Mouse (Mus musculus) myocyte (in vitro differentiated cells): ENCODE measurements around the gene Bckdhb. TPM values are rescaled to one million over a fixed set of nuclear protein-coding genes. Genes with fewer than 3 reads are reported as not detected.
A peak's percentile ranks its signal among the peaks of the same experiment; 100 is the strongest.
"Not testable (repeated sequence)": the region's sequence is repeated elsewhere in the genome, so short reads cannot be mapped to it uniquely, and the experiment has no call there.

ENCODE experiments used
- H3K27me3 ChIP-seq: one replicate; pipeline ENCODE4 v1.6.1; 2011; ENCODE audit not compliant: control insufficient read depth, insufficient read depth, insufficient read length
- H3K36me3 ChIP-seq: one replicate; pipeline ENCODE4 v1.6.1; 2011; ENCODE audit not compliant: control insufficient read depth, insufficient read depth
- H3K4me2 ChIP-seq: one replicate; pipeline ENCODE4 v1.6.1; 2011; ENCODE audit warnings: low read depth, control low read depth
- H3K4me3 ChIP-seq: one replicate; pipeline ENCODE4 v1.5.1; 2011; ENCODE audit warnings: mild to moderate bottlenecking, control low read depth, moderate library complexity
- H3K79me2 ChIP-seq: one replicate; pipeline ENCODE4 v1.6.1; 2011; ENCODE audit not compliant: control insufficient read depth, insufficient read depth
- H3ac ChIP-seq: one replicate; pipeline ENCODE4 v1.6.1; 2011; ENCODE audit not compliant: control insufficient read depth, insufficient read length
- CEBPB ChIP-seq: IDR thresholded peaks from 2 replicates; pipeline ENCODE4 v1.6.1; 2011; ENCODE audit warnings: mild to moderate bottlenecking, moderate library complexity; ENCODE audit not compliant: poor library complexity, insufficient read depth, severe bottlenecking
- E2F4 ChIP-seq: IDR thresholded peaks from one replicate; pipeline ENCODE4 v1.6.1; 2011; ENCODE audit warnings: mild to moderate bottlenecking, control low read depth, moderate library complexity; ENCODE audit not compliant: insufficient read depth
- MAX ChIP-seq: IDR thresholded peaks from one replicate; pipeline ENCODE4 v1.6.1; 2011; ENCODE audit warnings: low read depth, mild to moderate bottlenecking, control low read depth
- MYOD1 ChIP-seq, 3 experiments: IDR thresholded peaks; one replicate each; pipeline ENCODE4 v1.6.1; 2011; ENCODE audit warnings: control low read depth in 2 of 3, low read depth in 2 of 3, mild to moderate bottlenecking in 2 of 3, moderate library complexity in 1 of 3; ENCODE audit not compliant: insufficient read length in 2 of 3, control insufficient read depth in 1 of 3
- MYOG ChIP-seq, 3 experiments: IDR thresholded peaks; one replicate each; pipeline ENCODE4 v1.6.1; 2011; ENCODE audit warnings: control low read depth in 2 of 3, low read depth in 2 of 3, mild to moderate bottlenecking in 2 of 3; ENCODE audit not compliant: insufficient read length in 2 of 3, control insufficient read depth in 1 of 3, insufficient read depth in 1 of 3
- POLR2A ChIP-seq: IDR thresholded peaks from one replicate; pipeline ENCODE4 v1.6.1; 2011; ENCODE audit warnings: low read depth, mild to moderate bottlenecking, control low read depth, moderate library complexity; ENCODE audit not compliant: insufficient read length
- POLR2AphosphoS2 ChIP-seq: IDR thresholded peaks from one replicate; pipeline ENCODE4 v1.6.1; 2011; ENCODE audit warnings: low read depth, control low read depth; ENCODE audit not compliant: insufficient read length
- REST ChIP-seq: IDR thresholded peaks from one replicate; pipeline ENCODE4 v1.6.1; 2011; ENCODE audit warnings: mild to moderate bottlenecking, control low read depth, moderate library complexity; ENCODE audit not compliant: insufficient read depth, insufficient read length
- SRF ChIP-seq: IDR thresholded peaks from one replicate; pipeline ENCODE4 v1.6.1; 2011; ENCODE audit warnings: low read depth; ENCODE audit not compliant: control insufficient read depth, insufficient read length
- TCF12 ChIP-seq: IDR thresholded peaks from one replicate; pipeline ENCODE4 v1.6.1; 2011; ENCODE audit warnings: mild to moderate bottlenecking, control low read depth; ENCODE audit not compliant: poor library complexity, insufficient read depth, severe bottlenecking
- TCF3 ChIP-seq: IDR thresholded peaks from one replicate; pipeline ENCODE4 v1.6.1; 2011; ENCODE audit warnings: low read depth, control low read depth; ENCODE audit not compliant: insufficient read length
- polyA plus RNA-seq: library from polyadenylated mRNA; unstranded; fragments of >200 nt; fragmentation: generic; extraction: Trizol; gene quantifications from one replicate; pipeline ENCODE4 v1.2.1, GENCODE M21; 2012; ENCODE audit warnings: missing spikeins

The Bckdhb gene
- polyA plus RNA-seq, 1 experiment = 4.3 TPM

DNA sequence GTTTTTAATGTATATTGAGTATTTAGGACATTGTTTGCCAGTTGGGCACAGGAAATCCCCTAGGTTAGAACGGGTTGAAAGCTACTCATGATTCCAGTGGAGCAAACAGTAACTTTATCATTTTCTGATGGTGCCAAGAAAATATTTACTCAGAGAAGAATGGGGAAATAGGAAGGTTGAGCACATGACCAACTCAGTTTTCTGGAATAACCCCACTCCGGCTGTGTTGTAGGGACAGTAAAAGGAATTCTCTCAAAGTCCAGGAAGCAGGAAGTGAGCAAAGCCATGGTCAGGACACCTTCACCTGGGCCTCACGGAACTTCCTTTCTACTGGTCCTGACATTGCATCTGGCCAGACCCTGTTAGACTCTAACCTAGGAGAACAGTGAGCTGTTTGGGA, 122.5 kb downstream of the Bckdhb start:
- Histone ChIP-seq H3K36me3 (no peaks in the 10 kb centered on the region), H3ac (no peak overlapping the region), H3K27me3 (no peaks in the 10 kb centered on the region), H3K79me2 (no peaks in the 10 kb centered on the region), H3K4me3 (no peak overlapping the region), H3K4me2 (no peak overlapping the region)
- TF ChIP-seq MAX (no peak), MYOG (IDR thresholded peaks at IDR 0.05; ENCODE audit: control insufficient read depth in 1 of 3, insufficient read depth in 1 of 3, insufficient read length in 2 of 3, low read depth in 2 of 3) (no peak)

DNA sequence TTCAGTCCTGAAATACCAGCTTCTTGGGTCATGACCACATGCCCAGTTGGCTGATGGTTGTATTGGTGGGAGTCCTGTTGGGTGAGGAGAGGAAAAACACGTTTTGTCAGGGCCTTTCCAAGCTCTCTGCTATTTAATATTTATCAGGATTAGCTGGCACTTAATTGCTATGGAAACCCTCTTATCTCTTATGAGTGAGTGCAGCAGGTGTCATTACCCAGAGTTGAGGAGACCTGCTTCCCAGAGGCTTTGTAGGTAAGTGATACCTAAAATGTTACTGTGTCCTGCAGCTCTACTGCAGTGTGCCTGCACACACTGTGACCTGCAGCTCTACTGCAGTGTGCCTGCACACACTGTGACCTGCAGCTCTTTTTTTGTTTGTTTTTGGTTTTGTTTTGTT, 124.2 kb downstream of the Bckdhb start:
- H3K36me3 ChIP-seq = no peaks in the 10 kb centered on the region
- no peaks in the 10 kb centered on the region for H3K27me3 ChIP-seq
- H3K4me3 ChIP-seq = no peak overlapping the region
- H3ac ChIP-seq = no peak overlapping the region
- H3K79me2 ChIP-seq = no peaks in the 10 kb centered on the region
- H3K4me2 ChIP-seq = no peak overlapping the region
- TF ChIP-seq POLR2A = no peak
- peak in 1 of 3 experiments; percentile 58 for TF ChIP-seq MYOD1 (IDR thresholded peaks at IDR 0.05; ENCODE audit: control insufficient read depth in 1 of 3, insufficient read length in 2 of 3, low read depth in 2 of 3)
- TF ChIP-seq POLR2AphosphoS2 = no peak

DNA sequence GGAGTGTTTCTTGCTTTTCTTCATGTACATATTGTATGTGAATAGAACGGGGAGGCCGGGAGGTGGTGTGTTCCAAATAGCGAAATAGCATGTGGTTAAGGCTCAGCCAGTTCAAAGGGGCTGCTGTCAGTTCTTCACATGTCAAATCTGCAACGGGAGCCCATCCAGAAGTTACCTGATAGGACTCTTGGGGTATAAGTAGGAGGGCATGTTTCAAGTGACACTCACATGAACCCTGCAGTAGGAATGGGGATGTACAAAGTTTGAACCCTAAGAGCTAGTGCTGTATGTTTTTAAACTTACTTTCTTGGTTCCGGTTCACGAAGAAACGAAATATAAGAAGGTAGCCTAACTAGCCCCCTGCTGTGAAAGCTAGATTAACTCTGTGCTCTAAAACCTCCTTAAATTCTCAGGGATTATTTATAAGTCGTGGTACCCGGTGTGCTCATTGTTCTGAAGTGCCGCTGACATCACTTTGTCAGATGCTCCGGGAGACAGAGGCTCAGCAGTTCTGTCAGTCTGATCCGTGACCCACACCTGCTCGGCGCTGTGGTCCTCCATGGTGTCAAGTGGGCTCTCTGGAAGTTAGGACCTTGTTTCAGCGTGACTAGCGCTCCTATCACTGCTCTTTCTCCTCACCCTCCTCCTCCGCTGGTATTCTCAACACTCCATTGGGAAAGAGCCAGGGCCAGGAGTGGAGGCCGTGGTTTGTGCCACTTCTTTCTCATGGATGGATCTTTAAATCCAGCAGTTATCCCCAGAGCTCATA, 126.1 kb downstream of the Bckdhb start:
- H3ac ChIP-seq = no peak overlapping the region

DNA sequence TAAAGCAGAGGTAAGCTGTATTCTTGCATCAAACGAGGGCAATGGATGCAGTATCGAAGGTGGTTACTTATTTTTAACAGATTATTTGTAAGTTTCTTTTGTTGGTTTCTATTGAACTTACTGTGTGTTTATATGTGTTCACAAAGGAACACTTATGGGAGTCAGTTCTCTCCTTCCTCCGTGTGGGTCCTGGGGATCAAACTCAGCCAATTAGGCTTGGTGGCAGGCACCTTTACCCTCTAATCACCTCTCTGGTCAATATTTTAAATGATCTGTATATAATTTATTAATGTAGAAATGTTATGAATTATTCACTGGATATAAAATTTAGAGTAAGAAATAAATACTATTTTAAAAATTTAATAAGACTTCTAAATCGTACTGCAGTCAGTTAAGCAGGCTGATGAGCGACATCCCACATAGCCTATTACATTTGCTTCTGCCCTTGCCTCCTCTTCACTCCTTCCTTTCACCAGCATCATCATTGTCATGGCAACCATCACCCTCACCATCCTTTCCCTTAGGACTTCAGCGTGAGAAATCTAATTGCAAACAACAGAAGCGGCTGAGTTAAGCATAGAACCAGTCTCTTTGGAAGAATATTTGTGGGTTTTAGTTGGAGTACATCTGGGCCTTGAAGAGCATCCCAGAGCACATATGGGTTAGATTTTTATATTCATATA, 130.3 kb downstream of the Bckdhb start:
- H3K4me3 ChIP-seq = no peak overlapping the region
- no peaks in the 10 kb centered on the region for H3K27me3 ChIP-seq
- TF ChIP-seq CEBPB (no peak), TCF12 (no peak), SRF (no peak), E2F4 (no peak), MYOG (IDR thresholded peaks at IDR 0.05; ENCODE audit: control insufficient read depth in 1 of 3, insufficient read depth in 1 of 3, insufficient read length in 2 of 3, low read depth in 2 of 3) (no peak), REST (no peak), MAX (no peak), POLR2A (no peak), MYOD1 (IDR thresholded peaks at IDR 0.05; ENCODE audit: control insufficient read depth in 1 of 3, insufficient read length in 2 of 3, low read depth in 2 of 3) (no peak)
- no peak overlapping the region for H3K4me2 ChIP-seq
- H3K36me3 ChIP-seq = no peaks in the 10 kb centered on the region
- H3ac ChIP-seq = no peak overlapping the region
- H3K79me2 ChIP-seq = no peaks in the 10 kb centered on the region

More for the DNA sequence above, 126.1 kb downstream of the Bckdhb start:
- peak in 1 of 3 experiments; percentile 27 for TF ChIP-seq MYOD1 (IDR thresholded peaks at IDR 0.05; ENCODE audit: control insufficient read depth in 1 of 3, insufficient read length in 2 of 3, low read depth in 2 of 3)
- no peak for TF ChIP-seq TCF3
- no peak for TF ChIP-seq POLR2AphosphoS2
- TF ChIP-seq TCF12 = no peak
- no peak for TF ChIP-seq E2F4
- TF ChIP-seq POLR2A = no peak
- peak overlapping the region; percentile 65 for H3K4me2 ChIP-seq
- no peaks in the 10 kb centered on the region for H3K27me3 ChIP-seq
- H3K36me3 ChIP-seq = no peaks in the 10 kb centered on the region
- peak overlapping the region; percentile 2 for H3K4me3 ChIP-seq
- H3K79me2 ChIP-seq = no peaks in the 10 kb centered on the region

DNA sequence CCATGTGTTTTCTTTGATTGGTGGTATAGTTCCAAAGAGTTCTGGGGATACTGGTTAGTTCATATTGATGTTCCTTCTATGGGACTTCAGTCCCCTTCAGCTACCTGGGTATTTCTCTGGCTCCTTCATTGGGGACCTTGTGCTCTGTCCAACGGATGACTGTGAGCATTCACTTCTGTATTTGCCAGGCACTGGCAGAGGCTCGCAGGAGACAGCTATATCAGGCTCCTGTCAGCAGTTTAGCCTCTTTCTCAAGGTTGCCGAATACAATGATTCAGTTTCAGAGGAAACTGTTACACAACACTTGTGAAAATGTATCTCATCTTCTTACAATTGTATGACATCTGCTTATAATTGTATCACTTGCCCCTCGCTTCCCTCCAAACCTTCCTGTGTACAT, 135.8 kb downstream of the Bckdhb start:
- H3K36me3 ChIP-seq, H3K4me2 ChIP-seq, H3K4me3 ChIP-seq, H3K27me3 ChIP-seq, H3ac ChIP-seq, H3K79me2 ChIP-seq: not testable (repeated sequence)

DNA sequence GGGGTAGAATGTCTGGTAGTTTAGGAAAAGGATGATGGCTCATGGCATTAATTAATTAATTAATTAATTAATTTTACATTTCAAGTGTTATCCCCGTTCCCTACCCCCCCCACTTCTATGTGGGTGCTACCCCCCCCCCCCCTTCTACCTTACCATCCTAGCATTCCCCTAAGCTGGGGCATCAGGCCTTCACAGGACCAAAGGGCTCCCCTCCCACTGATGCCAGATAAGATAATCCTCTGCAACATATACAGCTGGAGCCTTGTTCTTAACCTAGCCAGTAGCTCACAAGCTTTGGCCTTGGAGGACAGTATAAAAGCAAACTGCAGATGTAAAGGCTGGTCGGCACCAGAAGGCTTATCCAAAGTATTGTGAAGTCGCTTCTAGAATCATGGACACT, 138.7 kb downstream of the Bckdhb start:
- TF ChIP-seq SRF = no peak
- TF ChIP-seq POLR2AphosphoS2 = no peak
- Histone ChIP-seq H3K4me2 (no peak overlapping the region), H3K79me2 (no peaks in the 10 kb centered on the region), H3K27me3 (no peaks in the 10 kb centered on the region), H3K4me3 (no peak overlapping the region), H3ac (no peak overlapping the region), H3K36me3 (no peaks in the 10 kb centered on the region)
